Mouse (Mus musculus): Measurements from ENCODE around the gene Bin2. TPM values are rescaled to one million over a fixed set of nuclear protein-coding genes. Genes with fewer than 3 reads are reported as not detected.

Gene Bin2
- polyA plus RNA-seq, 1 experiment from 2014 or later: 2.8 TPM

DNA sequence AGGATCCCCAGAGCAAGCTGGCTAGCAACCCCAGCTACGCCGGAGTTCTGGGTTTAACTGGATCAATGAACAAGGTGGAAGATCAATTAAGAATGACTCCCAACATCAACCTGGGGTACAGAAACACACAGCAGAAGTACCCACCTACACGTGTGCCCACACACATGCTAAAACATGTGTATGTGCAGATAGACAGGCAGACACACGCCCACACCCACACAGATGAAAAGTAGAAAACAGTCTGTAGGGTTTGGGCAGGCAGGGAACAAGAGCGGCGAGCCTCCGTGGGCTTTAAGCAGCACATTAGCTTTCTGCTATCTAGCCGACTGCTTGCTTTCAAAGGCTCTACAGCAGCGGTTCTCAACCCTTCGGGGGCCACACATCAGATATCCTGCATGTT is 31.8 kb upstream of the Bin2 start:
- 73% methylated on average over 10 of the region's 10 CpGs for WGBS
- Histone ChIP-seq H3K27me3 (peaks cover 23% of the 10 kb centered on the region), H3K4me2 (no peak overlapping the region), H3K4me3 (replicated peaks) (no peak overlapping the region), H3K36me3 (no peaks in the 10 kb centered on the region), H3K27ac (no peak overlapping the region), H3K9me3 (no peaks in the 10 kb centered on the region), H3K4me1 (replicated peaks) (peaks cover 9% of the 10 kb centered on the region), H3K9ac (replicated peaks) (no peak overlapping the region)
- ATAC-seq (ENCODE audit: insufficient number of reproducible peaks, insufficient read depth, low FRiP score, low TSS enrichment, low read depth): no peak

GRCm38 (mm10) chr15:100700424-100700823 is 31.1 kb upstream of the Bin2 start:
- Histone ChIP-seq H3K4me2 (no peak overlapping the region), H3K27ac (no peak overlapping the region), H3K9ac (replicated peaks) (no peak overlapping the region), H3K4me1 (replicated peaks) (peaks cover 9% of the 10 kb centered on the region), H3K4me3 (replicated peaks) (no peak overlapping the region), H3K27me3 (peaks cover 23% of the 10 kb centered on the region), H3K9me3 (no peaks in the 10 kb centered on the region), H3K36me3 (no peaks in the 10 kb centered on the region)
- 78% methylated on average over 5 of the region's 5 CpGs for WGBS
- no peak for ATAC-seq (ENCODE audit: insufficient number of reproducible peaks, insufficient read depth, low FRiP score, low TSS enrichment, low read depth)

GRCm38 (mm10) chr15:100699386-100699785 is 30.0 kb upstream of the Bin2 start:
- no peak for ATAC-seq (ENCODE audit: insufficient number of reproducible peaks, insufficient read depth, low FRiP score, low TSS enrichment, low read depth)
- 68% methylated on average over 6 of the region's 6 CpGs for WGBS

DNA sequence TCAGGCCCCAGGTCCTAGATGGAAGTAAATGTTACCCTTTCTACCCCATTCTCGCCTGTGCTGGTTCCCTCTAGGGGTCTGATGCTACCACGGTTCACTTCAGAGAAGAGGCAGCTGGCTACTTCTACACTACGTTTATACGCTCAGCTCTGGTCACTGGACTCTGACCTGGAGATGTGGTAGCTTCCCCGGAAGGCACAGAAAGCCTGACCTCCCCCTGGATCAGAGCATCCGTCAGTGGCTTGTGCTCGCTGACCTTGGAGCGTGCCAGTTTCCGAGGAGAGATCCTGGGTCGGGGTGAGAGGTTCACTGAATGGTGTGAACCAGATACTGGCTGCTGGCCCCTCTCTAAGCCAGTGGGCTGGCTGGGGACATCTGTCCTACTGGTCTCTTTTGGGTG is 28.7 kb upstream of the Bin2 start:
- no peaks in the 10 kb centered on the region for H3K36me3 ChIP-seq
- no peak for ATAC-seq (ENCODE audit: insufficient number of reproducible peaks, insufficient read depth, low FRiP score, low TSS enrichment, low read depth)
- peaks cover 6% of the 10 kb centered on the region for H3K27me3 ChIP-seq
- 79% methylated on average over 10 of the region's 10 CpGs for WGBS
- no peak overlapping the region for H3K4me2 ChIP-seq
- H3K27ac ChIP-seq: no peak overlapping the region
- H3K4me3 ChIP-seq (replicated peaks): no peak overlapping the region
- no peaks in the 10 kb centered on the region for H3K9me3 ChIP-seq
- H3K9ac ChIP-seq (replicated peaks): no peak overlapping the region
- no peaks in the 10 kb centered on the region for H3K4me1 ChIP-seq (replicated peaks)

More at GRCm38 (mm10) chr15:100699386-100699785, 30.0 kb upstream of the Bin2 start:
- Histone ChIP-seq H3K27ac (no peak overlapping the region), H3K27me3 (peaks cover 19% of the 10 kb centered on the region), H3K9ac (replicated peaks) (no peak overlapping the region), H3K4me3 (replicated peaks) (no peak overlapping the region), H3K9me3 (no peaks in the 10 kb centered on the region), H3K4me1 (replicated peaks) (peaks cover 8% of the 10 kb centered on the region), H3K36me3 (no peaks in the 10 kb centered on the region), H3K4me2 (no peak overlapping the region)

DNA sequence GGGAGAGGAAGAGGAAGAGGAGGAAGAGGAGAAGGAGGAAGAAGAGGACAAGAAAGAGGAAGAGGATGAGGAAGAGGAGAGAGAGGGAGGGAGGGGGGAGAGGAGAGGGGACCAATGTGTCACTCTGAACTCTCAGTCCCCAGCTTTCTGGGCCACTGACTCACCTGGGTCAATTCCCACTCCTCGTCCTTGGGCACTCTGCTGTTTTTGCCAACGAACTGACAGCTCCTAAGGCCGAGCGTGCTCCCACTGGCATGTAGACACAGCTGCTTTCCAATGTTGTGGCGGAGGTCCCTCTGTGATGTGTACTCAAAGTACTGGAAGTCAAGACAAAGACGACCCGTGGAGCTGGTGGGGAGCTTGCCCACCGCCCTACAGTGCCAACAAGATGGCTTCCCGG is 25.1 kb upstream of the Bin2 start:
- WGBS: 93% methylated on average over 9 of the region's 9 CpGs
- H3K36me3 ChIP-seq: no peaks in the 10 kb centered on the region
- H3K4me1 ChIP-seq (replicated peaks): no peaks in the 10 kb centered on the region
- no peak overlapping the region for H3K4me2 ChIP-seq
- no peak for ATAC-seq (ENCODE audit: insufficient number of reproducible peaks, insufficient read depth, low FRiP score, low TSS enrichment, low read depth)
- H3K4me3 ChIP-seq (replicated peaks): no peak overlapping the region
- peaks cover 12% of the 10 kb centered on the region for H3K9me3 ChIP-seq
- no peaks in the 10 kb centered on the region for H3K27me3 ChIP-seq
- H3K27ac ChIP-seq: no peak overlapping the region
- no peak overlapping the region for H3K9ac ChIP-seq (replicated peaks)

GRCm38 (mm10) chr15:100691990-100692389 is 22.6 kb upstream of the Bin2 start:
- Histone ChIP-seq H3K27ac (no peak overlapping the region), H3K36me3 (no peaks in the 10 kb centered on the region), H3K4me2 (no peak overlapping the region), H3K9ac (replicated peaks) (no peak overlapping the region), H3K27me3 (no peaks in the 10 kb centered on the region), H3K9me3 (peaks cover 12% of the 10 kb centered on the region), H3K4me1 (replicated peaks) (peaks cover 7% of the 10 kb centered on the region), H3K4me3 (replicated peaks) (no peak overlapping the region)
- 67% methylated on average over 3 of the region's 3 CpGs for WGBS
- ATAC-seq (ENCODE audit: insufficient number of reproducible peaks, insufficient read depth, low FRiP score, low TSS enrichment, low read depth): no peak

DNA sequence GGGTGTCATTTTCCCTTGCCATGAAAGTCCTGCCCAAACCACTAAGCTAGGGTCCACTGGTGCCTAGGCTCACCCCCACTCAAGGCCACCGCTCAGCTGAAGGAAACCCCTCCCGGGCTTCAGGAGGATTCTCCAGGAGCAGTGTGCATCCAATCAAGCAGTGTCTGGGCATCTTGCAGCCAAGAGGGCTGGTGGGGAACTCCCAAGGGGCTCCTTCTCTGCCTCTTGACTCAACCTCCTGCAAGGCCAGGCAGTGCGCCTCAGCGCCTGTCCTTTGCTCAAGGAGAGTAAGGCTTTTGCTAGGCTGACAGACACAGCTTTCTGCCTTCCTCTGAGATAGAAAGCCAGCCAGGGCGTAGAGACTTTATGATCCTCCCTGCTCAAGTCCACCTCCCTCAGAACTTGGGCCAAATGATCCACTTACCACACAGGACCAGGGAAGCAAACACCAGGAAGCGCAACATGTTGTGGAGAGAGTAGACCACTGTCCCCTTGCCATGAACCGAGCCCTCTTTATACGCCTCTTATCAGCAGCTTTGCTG is 18.1 kb upstream of the Bin2 start, which contains the start of gene Cela1:
Gene Cela1, minus strand, starts transcription at position 492 of the 542 bp plus-strand sequence.
- ATAC-seq (ENCODE audit: insufficient number of reproducible peaks, insufficient read depth, low FRiP score, low TSS enrichment, low read depth): no peak
- Histone ChIP-seq H3K4me2 (no peak within 1 kb of the TSS), H3K9me3 (peaks cover 12% of the 10 kb centered on the region), H3K4me3 (replicated peaks) (no peak within 1 kb of the TSS), H3K27ac (no peak within 1 kb of the TSS), H3K9ac (replicated peaks) (no peak within 1 kb of the TSS), H3K27me3 (peaks cover 16% of the 10 kb centered on the region; the same call in 1 of the 2 replicates), H3K36me3 (no peaks in the 10 kb centered on the region), H3K4me1 (replicated peaks) (peaks cover 8% of the 10 kb centered on the region)
- 82% methylated on average over 8 of the region's 8 CpGs for WGBS

DNA sequence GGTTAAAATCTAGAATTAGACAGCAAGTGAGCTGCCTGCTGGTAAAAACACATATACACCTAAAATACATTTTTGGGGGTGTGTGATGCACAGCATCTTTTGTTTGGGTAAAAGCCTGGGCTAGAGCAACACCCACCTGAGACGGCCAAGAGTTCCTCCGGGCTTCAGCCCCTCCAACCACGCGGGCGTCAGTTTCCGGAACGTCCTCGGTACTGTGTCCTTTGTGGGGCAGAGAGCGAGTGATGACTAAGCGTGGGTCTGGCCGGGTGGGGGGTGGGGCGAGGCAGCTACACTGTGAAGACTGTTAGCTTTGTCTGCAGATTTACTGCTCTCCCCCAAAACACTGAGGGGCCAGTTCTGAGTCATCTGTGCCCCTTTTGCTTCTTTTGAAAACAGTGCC is 17.6 kb upstream of the Bin2 start:
- H3K4me3 ChIP-seq (replicated peaks): no peak overlapping the region
- H3K9ac ChIP-seq (replicated peaks): no peak overlapping the region
- no peak overlapping the region for H3K27ac ChIP-seq
- peaks cover 8% of the 10 kb centered on the region for H3K4me1 ChIP-seq (replicated peaks)
- H3K4me2 ChIP-seq: no peak overlapping the region
- peaks cover 12% of the 10 kb centered on the region for H3K9me3 ChIP-seq
- H3K27me3 ChIP-seq: peaks cover 16% of the 10 kb centered on the region; the same call in 1 of the 2 replicates
- ATAC-seq (ENCODE audit: insufficient number of reproducible peaks, insufficient read depth, low FRiP score, low TSS enrichment, low read depth): no peak
- no peaks in the 10 kb centered on the region for H3K36me3 ChIP-seq
- WGBS: 59% methylated on average over 12 of the region's 12 CpGs

DNA sequence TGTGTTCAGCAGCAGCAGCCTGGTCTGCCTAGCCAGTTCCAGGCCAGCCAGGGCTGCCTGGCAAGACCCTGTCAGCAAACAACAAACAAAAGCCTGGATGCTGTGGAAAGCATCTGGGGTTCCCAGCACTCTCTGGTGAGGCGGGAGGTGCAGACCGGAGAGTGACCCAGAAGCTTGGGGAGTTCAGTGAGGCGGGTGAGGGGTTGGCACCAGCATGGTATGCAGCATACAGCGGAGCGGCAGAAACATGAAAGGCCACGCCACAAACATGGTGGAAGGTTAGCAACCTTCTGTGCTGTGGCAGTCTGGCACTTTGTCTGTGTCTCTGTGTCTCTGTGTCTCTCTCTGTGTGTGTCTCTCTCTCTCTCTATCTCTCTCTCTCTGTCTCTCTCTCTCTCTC is 17.1 kb upstream of the Bin2 start:
- Histone ChIP-seq H3K4me2 (no peak overlapping the region), H3K4me3 (replicated peaks) (no peak overlapping the region), H3K9me3 (peaks cover 12% of the 10 kb centered on the region), H3K4me1 (replicated peaks) (peaks cover 8% of the 10 kb centered on the region), H3K27me3 (peaks cover 16% of the 10 kb centered on the region; the same call in 1 of the 2 replicates), H3K27ac (no peak overlapping the region), H3K36me3 (no peaks in the 10 kb centered on the region), H3K9ac (replicated peaks) (no peak overlapping the region)
- ATAC-seq (ENCODE audit: insufficient number of reproducible peaks, insufficient read depth, low FRiP score, low TSS enrichment, low read depth): no peak
- WGBS: 82% methylated on average over 6 of the region's 6 CpGs

DNA sequence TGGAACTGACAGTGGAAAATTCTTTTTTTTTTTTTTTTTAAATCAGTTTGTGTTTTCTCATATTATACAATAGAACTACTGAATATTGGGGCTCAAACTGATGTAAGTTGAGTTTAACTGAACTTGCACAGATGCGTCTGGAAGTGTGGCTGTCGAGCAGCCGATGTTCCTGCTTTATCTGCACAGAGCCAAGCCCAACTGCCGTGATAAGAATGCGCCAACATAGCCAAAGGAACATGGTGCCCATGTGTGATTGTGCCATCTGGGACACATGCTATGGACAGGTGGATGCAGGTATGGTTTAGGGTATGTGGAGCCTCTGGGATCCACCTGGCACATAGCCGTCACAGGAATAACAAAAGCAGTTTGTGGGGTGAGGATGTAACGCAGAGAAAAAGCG is 16.5 kb upstream of the Bin2 start:
- Histone ChIP-seq H3K9ac (replicated peaks) (no peak overlapping the region), H3K27ac (no peak overlapping the region), H3K27me3 (peaks cover 16% of the 10 kb centered on the region; the same call in 1 of the 2 replicates), H3K4me1 (replicated peaks) (peaks cover 10% of the 10 kb centered on the region), H3K4me3 (replicated peaks) (no peak overlapping the region), H3K9me3 (peaks cover 9% of the 10 kb centered on the region), H3K4me2 (no peak overlapping the region), H3K36me3 (no peaks in the 10 kb centered on the region)
- ATAC-seq (ENCODE audit: insufficient number of reproducible peaks, insufficient read depth, low FRiP score, low TSS enrichment, low read depth): no peak
- 90% methylated on average over 8 of the region's 8 CpGs for whole genome bisulfite sequencing

- no peak for ATAC-seq (ENCODE audit: insufficient number of reproducible peaks, insufficient read depth, low FRiP score, low TSS enrichment, low read depth)
- WGBS: 22% methylated on average over 13 of the region's 13 CpGs
- H3K4me3 ChIP-seq (replicated peaks): no peak overlapping the region
- no peak overlapping the region for H3K4me2 ChIP-seq
- peaks cover 16% of the 10 kb centered on the region for H3K4me1 ChIP-seq (replicated peaks)
- H3K36me3 ChIP-seq: no peaks in the 10 kb centered on the region
- H3K27me3 ChIP-seq: peaks cover 16% of the 10 kb centered on the region; the same call in 1 of the 2 replicates
- peaks cover 3% of the 10 kb centered on the region for H3K9me3 ChIP-seq
- no peak overlapping the region for H3K9ac ChIP-seq (replicated peaks)
- no peak overlapping the region for H3K27ac ChIP-seq
Observed at GRCm38 (mm10) chr15:100685255-100685654, 15.9 kb upstream of the Bin2 start.

DNA sequence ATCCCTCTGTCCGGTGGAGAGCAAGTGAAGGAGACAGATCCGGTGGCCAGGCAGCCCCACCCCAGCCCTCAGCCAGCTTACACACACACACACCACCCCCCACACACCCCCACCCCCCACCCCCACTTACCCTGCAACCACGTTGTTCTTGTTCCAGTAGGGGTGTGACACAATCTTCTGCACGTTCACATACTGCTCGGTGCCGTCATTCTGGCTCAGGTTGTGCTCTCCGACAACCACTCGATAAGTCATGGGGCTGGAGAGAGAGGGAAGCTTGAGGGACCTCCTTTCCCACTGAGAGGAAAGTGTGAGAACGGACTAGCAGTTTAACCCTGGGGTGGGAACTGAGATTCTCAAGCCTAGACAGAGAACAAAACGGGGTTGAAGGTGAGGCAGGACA is 15.1 kb upstream of the Bin2 start:
- no peak overlapping the region for H3K27ac ChIP-seq
- H3K36me3 ChIP-seq: no peaks in the 10 kb centered on the region
- H3K4me1 ChIP-seq (replicated peaks): peaks cover 16% of the 10 kb centered on the region
- H3K4me2 ChIP-seq: no peak overlapping the region
- no peaks in the 10 kb centered on the region for H3K9me3 ChIP-seq
- H3K4me3 ChIP-seq (replicated peaks): no peak overlapping the region
- WGBS: 66% methylated on average over 10 of the region's 10 CpGs
- no peak overlapping the region for H3K9ac ChIP-seq (replicated peaks)
- no peak for ATAC-seq (ENCODE audit: insufficient number of reproducible peaks, insufficient read depth, low FRiP score, low TSS enrichment, low read depth)
- peaks cover 16% of the 10 kb centered on the region; the same call in 1 of the 2 replicates for H3K27me3 ChIP-seq

Data from limb, embryonic 12.5 days (tissue).